Mouse (Mus musculus) liver, adult 2 months (tissue): ENCODE results near the gene Tmc7.

Experiments
- CTCF ChIP-seq: fragments of 200-500 bp; IDR thresholded peaks from 2 replicates; pipeline ENCODE4 v1.5.1; 2011; ENCODE audit warnings: low read depth, low read length, control low read depth
- POLR2A ChIP-seq: fragments of 200-500 bp; IDR thresholded peaks from 2 replicates; pipeline ENCODE4 v1.6.1; 2011; ENCODE audit warnings: low read length, control low read depth; ENCODE audit not compliant: insufficient read depth; ENCODE audit errors: extremely low read depth

- TF ChIP-seq CTCF = no peak
- TF ChIP-seq POLR2A = no peak
Measured at GRCm38 (mm10) chr7:118522077-118522476, 62.5 kb downstream of the Tmc7 start.
